Mouse (Mus musculus) testis, adult 2 months (tissue): ENCODE measurements around the gene Epyc.
"Not testable (repeated sequence)": the region's sequence is repeated elsewhere in the genome, so short reads cannot be mapped to it uniquely, and the experiment has no call there.

ENCODE experiments used
- CTCF ChIP-seq: fragments of 200-500 bp; IDR thresholded peaks from 2 replicates; pipeline ENCODE4 v1.5.1; 2012; ENCODE audit warnings: low read depth, mild to moderate bottlenecking, inconsistent platforms, low read length, moderate library complexity; ENCODE audit not compliant: control insufficient read depth, insufficient read depth, insufficient replicate concordance
- POLR2A ChIP-seq: fragments of 200-500 bp; IDR thresholded peaks from 2 replicates; pipeline ENCODE4 v1.6.1; 2012; ENCODE audit warnings: low read depth, mild to moderate bottlenecking, inconsistent platforms, low read length, moderate library complexity; ENCODE audit not compliant: control insufficient read depth

GRCm38 (mm10) chr10:97726655-97727054, 82.8 kb downstream of the Epyc start, which contains the start of gene C030005K15Rik:
- TF ChIP-seq CTCF, POLR2A: not testable (repeated sequence)
